Comparison of ENCODE assay signal across 8 mouse cellular contexts in the genomic region with DNA sequence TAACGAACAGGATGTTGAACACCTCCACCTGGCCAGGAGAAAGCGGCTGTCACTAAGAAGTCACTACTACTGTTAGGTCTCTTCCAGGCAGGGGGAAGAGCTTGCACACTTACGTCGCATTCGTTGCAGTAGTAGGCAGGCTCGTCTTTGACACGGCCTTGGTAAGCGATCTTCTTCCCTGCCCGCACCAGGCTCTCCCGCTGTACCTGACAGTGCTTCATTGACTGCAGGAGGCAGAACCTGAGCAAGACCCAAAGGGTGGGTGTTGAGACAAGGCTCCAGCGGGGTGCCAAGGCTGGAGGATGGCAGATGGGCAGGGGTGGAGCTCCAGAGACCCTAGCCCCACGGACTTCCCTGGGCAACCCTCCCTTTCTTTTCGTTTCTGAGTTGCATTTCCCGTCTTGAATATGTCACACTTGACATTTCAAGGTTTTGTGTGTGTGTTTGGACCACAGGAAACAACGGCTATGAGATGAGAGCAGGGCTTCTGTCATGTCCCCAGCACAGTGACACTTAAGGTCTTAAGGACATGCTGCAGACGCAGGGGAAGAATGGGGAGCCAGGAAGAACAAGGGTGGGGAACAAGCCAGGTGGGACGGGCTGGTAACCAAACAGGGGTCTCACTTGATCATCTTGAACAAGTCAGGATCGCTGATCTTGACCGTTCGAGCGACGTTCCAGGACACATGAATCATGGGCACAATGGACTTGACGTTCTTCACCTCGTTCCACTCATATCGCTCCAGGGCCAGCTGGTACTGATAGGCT. TPM values are rescaled to one million over a fixed set of nuclear protein-coding genes. Genes with fewer than 3 reads are reported as not detected.
DNase-seq lines count a peak whose midpoint lies in the region; ATAC-seq and TF ChIP-seq lines count a peak whose summit lies in the region.
"Had no signal": no experiment of that assay in that cellular context is flagged by ENCODE, and none has a peak within 500 bp of the region (broad histone marks: within the 10 kb centered on the region; RNA-seq: fewer than 3 reads in every experiment).

No protein-coding gene starts in this region.

- no peaks in the 10 kb centered on the region for H3K9me3 ChIP-seq in kidney, embryonic 15.5 days (replicated peaks)
- H3K9me3 ChIP-seq in forebrain, embryonic 14.5 days (replicated peaks; ENCODE audit: control insufficient read depth, low read length), result no peaks in the 10 kb centered on the region
- H3K9me3 ChIP-seq in midbrain, postnatal 0 days (ENCODE audit: low read length), result no peaks in the 10 kb centered on the region

- TF ChIP-seq CTCF in midbrain, postnatal 0 days (IDR thresholded peaks at IDR 0.05), result no peak

- 78% methylated on average over 25 of the region's 25 CpGs for WGBS in kidney, embryonic 15.5 days
- 76% methylated on average over 25 of the region's 25 CpGs for WGBS in forebrain, embryonic 14.5 days
- 69% methylated on average over 25 of the region's 25 CpGs for WGBS in midbrain, postnatal 0 days

- peak overlapping the region; percentile 84 for H3K4me2 ChIP-seq in kidney, embryonic 15.5 days
- no peak overlapping the region for H3K4me2 ChIP-seq in forebrain, embryonic 14.5 days (ENCODE audit: low read length)
- no peak overlapping the region for H3K4me2 ChIP-seq in midbrain, postnatal 0 days (ENCODE audit: low read depth, low read length, poor library complexity, severe bottlenecking)

- H3K36me3 ChIP-seq in kidney, embryonic 15.5 days, result peaks cover 63% of the 10 kb centered on the region
- peaks cover 72% of the 10 kb centered on the region for H3K36me3 ChIP-seq in forebrain, embryonic 14.5 days (ENCODE audit: control insufficient read depth, insufficient read depth, low read length)
- peaks cover 47% of the 10 kb centered on the region for H3K36me3 ChIP-seq in midbrain, postnatal 0 days (ENCODE audit: insufficient read depth, low read length)

- H3K4me1 ChIP-seq in kidney, embryonic 15.5 days, result peaks cover 57% of the 10 kb centered on the region
- H3K4me1 ChIP-seq in forebrain, embryonic 14.5 days (ENCODE audit: control insufficient read depth, insufficient read depth, low read length), result peaks cover 8% of the 10 kb centered on the region; the same call in 1 of the 2 replicates
- H3K4me1 ChIP-seq in midbrain, postnatal 0 days (ENCODE audit: insufficient read depth, low read length), result no peaks in the 10 kb centered on the region

- no peak for DNase-seq in kidney, postnatal 4 days
- DNase-seq in thymus, postnatal 4 days, result peak; percentile 21
- DNase-seq in thymus, postnatal 10 days (ENCODE audit: low spot score in 2 of 2), result no peak
- DNase-seq in forebrain, embryonic 14.5 days (ENCODE audit: low spot score), result no peak
- DNase-seq in midbrain, postnatal 0 days (ENCODE audit: low spot score), result no peak

- H3K4me3 ChIP-seq in kidney, embryonic 15.5 days (replicated peaks), result peak overlapping the region; percentile 19; the same call in 1 of the 2 replicates
- H3K4me3 ChIP-seq in forebrain, embryonic 14.5 days (ENCODE audit: low read depth, low read length), result no peak overlapping the region
- H3K4me3 ChIP-seq in midbrain, postnatal 0 days (ENCODE audit: low read depth, low read length), result no peak overlapping the region

- no peak overlapping the region for H3K27ac ChIP-seq in kidney, embryonic 15.5 days
- no peak overlapping the region for H3K27ac ChIP-seq in forebrain, embryonic 14.5 days (ENCODE audit: low read depth, low read length)
- H3K27ac ChIP-seq in midbrain, postnatal 0 days (ENCODE audit: low read depth, low read length), result no peak overlapping the region
- H3K27ac ChIP-seq: macrophage had no signal

- H3K27me3 ChIP-seq in kidney, embryonic 15.5 days, result 0 out of 2 replicates have a peak, but pooled peaks cover 3% of the 10 kb centered on the region
- 0 out of 2 replicates have a peak, but pooled peaks cover 4% of the 10 kb centered on the region for H3K27me3 ChIP-seq in forebrain, embryonic 14.5 days (replicated peaks; ENCODE audit: control insufficient read depth, insufficient read depth, low read length)
- H3K27me3 ChIP-seq in midbrain, postnatal 0 days (ENCODE audit: insufficient read depth, low read length), result no peaks in the 10 kb centered on the region

- no peak for ATAC-seq in kidney, embryonic 15.5 days (replicated peaks; ENCODE audit: low FRiP score)
- ATAC-seq in forebrain, embryonic 14.5 days, result no peak
- no peak for ATAC-seq in megakaryocyte-erythroid progenitor cell, adult 5-6 weeks (replicated peaks; ENCODE audit: low FRiP score, low TSS enrichment, poor library complexity, severe bottlenecking)
- ATAC-seq in midbrain, postnatal 0 days (ENCODE audit: low FRiP score), result no peak

- H3K9ac ChIP-seq in kidney, embryonic 15.5 days, result 0 out of 2 replicates have a peak overlapping the region, but pooled peaks have one; percentile 8
- H3K9ac ChIP-seq in forebrain, embryonic 14.5 days (ENCODE audit: low read length), result peak overlapping the region; percentile 8; the same call in 1 of the 2 replicates
- H3K9ac ChIP-seq in midbrain, postnatal 0 days (replicated peaks; ENCODE audit: low read length, poor library complexity, severe bottlenecking), result no peak overlapping the region

RNA-seq across cellular contexts. Expression of a gene that starts 2.2 kb away (rescaled TPM):
- 41.9 and 44.3 TPM in 2 replicates for polyA plus RNA-seq in kidney, embryonic 15.5 days (2015; fragmentation: Nextera tagmentation; extraction: Ambion mirVana)
- polyA plus RNA-seq in forebrain, embryonic 14.5 days (2014; fragmentation: Nextera tagmentation; extraction: Ambion mirVana), result 4.7 and 5.7 TPM in 2 replicates
- 0.37 TPM in 1 of 2 replicates, not detected in the other for total RNA-seq in megakaryocyte-erythroid progenitor cell, adult 5-6 weeks (2014; fragmentation: Nextera tagmentation)
- not detected in 2 replicates for total RNA-seq in megakaryocyte-erythroid progenitor cell, adult 5-6 weeks (2017)
- total RNA-seq in midbrain, postnatal 0 days (2014; rRNA removed), result 4.4 and 5.7 TPM in 2 replicates
- 5.8 and 6.3 TPM in 2 replicates for polyA plus RNA-seq in midbrain, postnatal 0 days (2015; fragmentation: Nextera tagmentation; extraction: Ambion mirVana)

RNA-seq across cellular contexts. Expression of a gene that starts 4.8 kb away (rescaled TPM):
- 30.2 and 30.5 TPM in 2 replicates for polyA plus RNA-seq in kidney, embryonic 15.5 days (2015; fragmentation: Nextera tagmentation; extraction: Ambion mirVana)
- 31.1 and 36.4 TPM in 2 replicates for polyA plus RNA-seq in forebrain, embryonic 14.5 days (2014; fragmentation: Nextera tagmentation; extraction: Ambion mirVana)
- 16.2 and 20.9 TPM in 2 replicates for total RNA-seq in megakaryocyte-erythroid progenitor cell, adult 5-6 weeks (2014; fragmentation: Nextera tagmentation)
- 36.7 and 41.7 TPM in 2 replicates for total RNA-seq in megakaryocyte-erythroid progenitor cell, adult 5-6 weeks (2017)
- 16.5 and 22.6 TPM in 2 replicates for total RNA-seq in midbrain, postnatal 0 days (2014; rRNA removed)
- 18.2 and 18.8 TPM in 2 replicates for polyA plus RNA-seq in midbrain, postnatal 0 days (2015; fragmentation: Nextera tagmentation; extraction: Ambion mirVana)

RNA-seq across cellular contexts. Expression of a gene that starts 5.0 kb away (rescaled TPM):
- 153 and 155 TPM in 2 replicates for polyA plus RNA-seq in kidney, embryonic 15.5 days (2015; fragmentation: Nextera tagmentation; extraction: Ambion mirVana)
- polyA plus RNA-seq in forebrain, embryonic 14.5 days (2014; fragmentation: Nextera tagmentation; extraction: Ambion mirVana), result 106 and 142 TPM in 2 replicates
- total RNA-seq in megakaryocyte-erythroid progenitor cell, adult 5-6 weeks (2014; fragmentation: Nextera tagmentation), result 161 and 169 TPM in 2 replicates
- total RNA-seq in megakaryocyte-erythroid progenitor cell, adult 5-6 weeks (2017), result 156 and 170 TPM in 2 replicates
- 32.6 and 95.9 TPM in 2 replicates for total RNA-seq in midbrain, postnatal 0 days (2014; rRNA removed)
- 120 and 147 TPM in 2 replicates for polyA plus RNA-seq in midbrain, postnatal 0 days (2015; fragmentation: Nextera tagmentation; extraction: Ambion mirVana)

RNA-seq across cellular contexts. Expression of a gene that starts 13.2 kb away (rescaled TPM):
- 32.6 and 33.0 TPM in 2 replicates for polyA plus RNA-seq in kidney, embryonic 15.5 days (2015; fragmentation: Nextera tagmentation; extraction: Ambion mirVana)
- 28.7 and 38.2 TPM in 2 replicates for polyA plus RNA-seq in forebrain, embryonic 14.5 days (2014; fragmentation: Nextera tagmentation; extraction: Ambion mirVana)
- total RNA-seq in megakaryocyte-erythroid progenitor cell, adult 5-6 weeks (2014; fragmentation: Nextera tagmentation), result 19.3 and 22.1 TPM in 2 replicates
- total RNA-seq in megakaryocyte-erythroid progenitor cell, adult 5-6 weeks (2017), result 1.6 and 2.7 TPM in 2 replicates
- 12.1 and 14.5 TPM in 2 replicates for total RNA-seq in midbrain, postnatal 0 days (2014; rRNA removed)
- polyA plus RNA-seq in midbrain, postnatal 0 days (2015; fragmentation: Nextera tagmentation; extraction: Ambion mirVana), result 18.9 and 22.7 TPM in 2 replicates

RNA-seq across cellular contexts. Expression of a gene that starts 31.1 kb away (rescaled TPM):
- 54.8 and 62.8 TPM in 2 replicates for polyA plus RNA-seq in kidney, embryonic 15.5 days (2015; fragmentation: Nextera tagmentation; extraction: Ambion mirVana)
- polyA plus RNA-seq in forebrain, embryonic 14.5 days (2014; fragmentation: Nextera tagmentation; extraction: Ambion mirVana), result 70.3 and 77.3 TPM in 2 replicates
- total RNA-seq in megakaryocyte-erythroid progenitor cell, adult 5-6 weeks (2014; fragmentation: Nextera tagmentation), result 45.7 and 57.3 TPM in 2 replicates
- total RNA-seq in megakaryocyte-erythroid progenitor cell, adult 5-6 weeks (2017), result 21.0 and 49.2 TPM in 2 replicates
- 284 and 298 TPM in 2 replicates for total RNA-seq in midbrain, postnatal 0 days (2014; rRNA removed)
- 51.6 and 58.9 TPM in 2 replicates for polyA plus RNA-seq in midbrain, postnatal 0 days (2015; fragmentation: Nextera tagmentation; extraction: Ambion mirVana)
